Comparison of ENCODE assay signal across 8 mouse cellular contexts in genomic region chr16:23452476-23452875, GRCm38 (mm10). TPM values are rescaled to one million over a fixed set of nuclear protein-coding genes. Genes with fewer than 3 reads are reported as not detected.
DNase-seq lines count a peak whose midpoint lies in the region; ATAC-seq and TF ChIP-seq lines count a peak whose summit lies in the region.

No protein-coding gene starts in this region.

- no peak overlapping the region for H3K4me3 ChIP-seq in heart, embryonic 11.5 days (ENCODE audit: low read depth, low read length)
- H3K4me3 ChIP-seq in forebrain, postnatal 0 days (ENCODE audit: low read depth, low read length) = no peak overlapping the region
- H3K4me3 ChIP-seq in midbrain, postnatal 0 days (ENCODE audit: low read depth, low read length) = no peak overlapping the region

- 20% methylated on average over 3 of the region's 3 CpGs for WGBS in heart, embryonic 11.5 days (ENCODE audit: insufficient replicate concordance)
- WGBS in forebrain, postnatal 0 days = 10% methylated on average over 3 of the region's 3 CpGs
- 14% methylated on average over 3 of the region's 3 CpGs for WGBS in midbrain, postnatal 0 days

- H3K36me3 ChIP-seq in heart, embryonic 11.5 days (ENCODE audit: control insufficient read depth, insufficient read depth, low read length) = no peaks in the 10 kb centered on the region
- H3K36me3 ChIP-seq in forebrain, postnatal 0 days (ENCODE audit: insufficient read depth) = no peaks in the 10 kb centered on the region
- H3K36me3 ChIP-seq in midbrain, postnatal 0 days (ENCODE audit: insufficient read depth, low read length) = no peaks in the 10 kb centered on the region

- intact Hi-C loops in heart, postnatal 10 days (cut with DNase I) = loop anchor here (1.0 to 2.0 kb wide), 3 partner anchors 98 to 500 kb away; no protein-coding TSS in a partner anchor
- intact Hi-C loops in left cerebral cortex, postnatal 4 days (cut with DNase I) = loop anchor here (2.0 to 5.0 kb wide), 3 partner anchors 95 to 500 kb away; no protein-coding TSS in a partner anchor

- no peak for ATAC-seq in heart, embryonic 11.5 days (replicated peaks; ENCODE audit: insufficient number of reproducible peaks, low FRiP score, low TSS enrichment)
- ATAC-seq in forebrain, postnatal 0 days = peak; percentile 87
- peak; percentile 70 for ATAC-seq in midbrain, postnatal 0 days (ENCODE audit: low FRiP score)

- no peaks in the 10 kb centered on the region for H3K9me3 ChIP-seq in heart, embryonic 11.5 days (replicated peaks; ENCODE audit: control insufficient read depth, low read length)
- no peaks in the 10 kb centered on the region for H3K9me3 ChIP-seq in forebrain, postnatal 0 days (ENCODE audit: low read length)
- no peaks in the 10 kb centered on the region for H3K9me3 ChIP-seq in midbrain, postnatal 0 days (ENCODE audit: low read length)

- peak; percentile 92 for TF ChIP-seq CTCF in forebrain, postnatal 0 days (IDR thresholded peaks at IDR 0.05; ENCODE audit: low read depth)
- TF ChIP-seq CTCF in midbrain, postnatal 0 days (IDR thresholded peaks at IDR 0.05) = peak; percentile 91

- no peak overlapping the region for H3K4me2 ChIP-seq in heart, embryonic 11.5 days
- no peak overlapping the region for H3K4me2 ChIP-seq in forebrain, postnatal 0 days (ENCODE audit: low read depth)
- H3K4me2 ChIP-seq in midbrain, postnatal 0 days (ENCODE audit: low read depth, low read length, poor library complexity, severe bottlenecking) = no peak overlapping the region

- no peaks in the 10 kb centered on the region for H3K27me3 ChIP-seq in heart, embryonic 11.5 days (ENCODE audit: control insufficient read depth, insufficient read depth, low read length)
- no peaks in the 10 kb centered on the region for H3K27me3 ChIP-seq in forebrain, postnatal 0 days (ENCODE audit: insufficient read depth, low read length)
- H3K27me3 ChIP-seq in midbrain, postnatal 0 days (ENCODE audit: insufficient read depth, low read length) = no peaks in the 10 kb centered on the region

- H3K4me1 ChIP-seq in heart, embryonic 11.5 days (ENCODE audit: control insufficient read depth, insufficient read depth, low read length) = no peaks in the 10 kb centered on the region
- H3K4me1 ChIP-seq in forebrain, postnatal 0 days (ENCODE audit: insufficient read depth) = no peaks in the 10 kb centered on the region
- H3K4me1 ChIP-seq in midbrain, postnatal 0 days (ENCODE audit: insufficient read depth, low read length) = no peaks in the 10 kb centered on the region

- no peak overlapping the region for H3K27ac ChIP-seq in heart, embryonic 11.5 days (ENCODE audit: low read depth, low read length)
- H3K27ac ChIP-seq in forebrain, postnatal 0 days (ENCODE audit: low read depth, low read length) = no peak overlapping the region
- H3K27ac ChIP-seq in midbrain, postnatal 0 days (ENCODE audit: low read depth, low read length) = no peak overlapping the region

- DNase-seq in heart, postnatal 10 days = peak; percentile 59 to 78
- peak; percentile 29 for DNase-seq in c-Kit-positive CD71-negative TER-119-negative erythroid progenitor cells, embryonic 14.5 days (ENCODE audit: low read depth)
- DNase-seq in forebrain, postnatal 0 days = peak; percentile 82
- DNase-seq in kidney, adult 11 months = peak; percentile 11
- peak; percentile 65 for DNase-seq in left cerebral cortex, postnatal 4 days
- peak; percentile 84 for DNase-seq in midbrain, postnatal 0 days (ENCODE audit: low spot score)
- peak; percentile 62 for DNase-seq in thymus, postnatal 14 days

- no peak overlapping the region for H3K9ac ChIP-seq in heart, embryonic 11.5 days (ENCODE audit: low read depth, low read length)
- H3K9ac ChIP-seq in forebrain, postnatal 0 days = no peak overlapping the region
- H3K9ac ChIP-seq in midbrain, postnatal 0 days (replicated peaks; ENCODE audit: low read length, poor library complexity, severe bottlenecking) = no peak overlapping the region

RNA-seq across cellular contexts. Expression of gene Rtp1, which starts 23.5 kb away (rescaled TPM):
- not detected for total RNA-seq in heart, postnatal 10 days (2021)
- polyA plus RNA-seq in heart, embryonic 11.5 days (2014; fragmentation: Nextera tagmentation; extraction: Ambion mirVana) = not detected in 2 replicates
- total RNA-seq in forebrain, postnatal 0 days (2014; rRNA removed) = 0.31 and 0.62 TPM in 2 replicates
- polyA plus RNA-seq in forebrain, postnatal 0 days (2015; fragmentation: Nextera tagmentation; extraction: Ambion mirVana) = 0.21 and 0.22 TPM in 2 replicates
- under 1 TPM in 1 of 2 experiments, not detected in 1; 0.18 TPM for total RNA-seq in left cerebral cortex, postnatal 4 days (2021)
- 0.28 and 0.77 TPM in 2 replicates for total RNA-seq in midbrain, postnatal 0 days (2014; rRNA removed)
- 0.13 and 0.33 TPM in 2 replicates for polyA plus RNA-seq in midbrain, postnatal 0 days (2015; fragmentation: Nextera tagmentation; extraction: Ambion mirVana)

Comparison
In these comparisons a context has a peak if more than half of its experiments do, and no peak if none do; other contexts are left out.
1. DNase-seq: peak in every context shown above with its lines; median percentile 84 in midbrain, postnatal 0 days; 82 in forebrain, postnatal 0 days; 68 in heart, postnatal 10 days; 65 in left cerebral cortex, postnatal 4 days; 62 in thymus, postnatal 14 days; 29 in c-Kit-positive CD71-negative TER-119-negative erythroid progenitor cells, embryonic 14.5 days; 11 in kidney, adult 11 months.